Mouse (Mus musculus) CH12.LX (cell line): Measurements from ENCODE around the gene Tmtc1.

Source experiments
- CTCF ChIP-seq, 2 experiments: IDR thresholded peaks in 1 of 2; conservative IDR thresholded peaks in 1 of 2; 2 replicates each; pipeline ENCODE4 v1.5.1; 2011 to 2012; ENCODE audit warnings: low read depth in 2 of 2, low read length in 2 of 2, improper control_type of control experiment in 1 of 2, inconsistent platforms in 1 of 2, mild to moderate bottlenecking in 1 of 2, moderate library complexity in 1 of 2
- E2F4 ChIP-seq: IDR thresholded peaks from 2 replicates; pipeline ENCODE4 v1.6.1; 2011; ENCODE audit warnings: low read depth, low read length, improper control_type of control experiment; ENCODE audit not compliant: insufficient replicate concordance
- ELF1 ChIP-seq: IDR thresholded peaks from 2 replicates; pipeline ENCODE4 v1.6.1; 2014; ENCODE audit warnings: low read depth, mild to moderate bottlenecking, inconsistent platforms, low read length, improper control_type of control experiment
- GABPA ChIP-seq: IDR thresholded peaks from 2 replicates; pipeline ENCODE4 v1.6.1; 2012; ENCODE audit warnings: low read depth, low read length, improper control_type of control experiment, inconsistent platforms; ENCODE audit not compliant: insufficient replicate concordance
- MAFK ChIP-seq: IDR thresholded peaks from 2 replicates; pipeline ENCODE4 v1.6.1; 2011; ENCODE audit warnings: low read length, improper control_type of control experiment; ENCODE audit not compliant: insufficient replicate concordance
- MAX ChIP-seq: IDR thresholded peaks from 2 replicates; pipeline ENCODE4 v1.6.1; 2011; ENCODE audit warnings: low read length, improper control_type of control experiment
- POLR2A ChIP-seq: IDR thresholded peaks from 2 replicates; pipeline ENCODE4 v1.6.1; 2011; ENCODE audit warnings: low read depth, mild to moderate bottlenecking, improper control_type of control experiment, low read length
- POLR2AphosphoS2 ChIP-seq: IDR thresholded peaks from 2 replicates; pipeline ENCODE4 v1.6.1; 2011; ENCODE audit warnings: low read depth, low read length, improper control_type of control experiment
- USF2 ChIP-seq: conservative IDR thresholded peaks from 2 replicates; pipeline ENCODE4 v1.6.1; 2011; ENCODE audit warnings: low read depth, low read length, improper control_type of control experiment
- ZNF384 ChIP-seq: IDR thresholded peaks from 2 replicates; pipeline ENCODE4 v1.6.1; 2012; ENCODE audit warnings: low read depth, low read length, improper control_type of control experiment, inconsistent platforms

DNA sequence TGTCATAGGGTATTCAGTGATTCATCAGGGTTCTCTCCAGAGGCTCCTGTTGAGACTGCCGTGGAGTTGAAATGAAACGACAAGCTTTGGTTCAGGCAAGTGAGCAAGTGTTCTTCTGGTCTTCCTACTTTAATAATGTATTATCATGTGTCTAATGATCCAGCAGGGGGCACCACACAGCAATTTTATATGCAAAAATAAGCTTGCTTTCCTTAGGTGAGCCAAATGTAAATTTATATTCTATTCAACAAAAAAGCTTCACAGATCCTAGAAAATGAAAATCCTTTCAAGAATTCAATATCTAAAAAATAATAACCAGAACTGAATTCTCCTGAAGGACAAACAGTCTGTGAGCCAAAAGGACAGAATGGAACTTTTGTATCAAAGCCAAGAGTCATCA lies 195.6 kb downstream of the Tmtc1 start:
- TF ChIP-seq MAX = no peak
- TF ChIP-seq CTCF (conservative IDR thresholded peaks at IDR 0.05 in 1 of 2, IDR thresholded peaks at IDR 0.05 in 1 of 2; ENCODE audit: low read depth in 2 of 2, low read length in 2 of 2) = peak; percentile 6 to 66; a peak in 2 of 4 replicates
- TF ChIP-seq ZNF384 = no peak
- TF ChIP-seq POLR2AphosphoS2 = no peak
- TF ChIP-seq ELF1 = no peak
- TF ChIP-seq E2F4 = no peak
- TF ChIP-seq MAFK = no peak
- no peak for TF ChIP-seq GABPA
- no peak for TF ChIP-seq USF2
- TF ChIP-seq POLR2A = no peak
